Mouse (Mus musculus) heart, postnatal 0 days (tissue): ENCODE data around the gene Msh5.

Experiments used
- CTCF ChIP-seq: IDR thresholded peaks from 2 replicates; pipeline ENCODE4 v1.5.1; 2016; ENCODE audit warnings: antibody characterized with exemption, control low read depth, low read depth
- EP300 ChIP-seq: IDR thresholded peaks from 2 replicates; pipeline ENCODE4 v1.6.1; 2016; ENCODE audit warnings: antibody characterized with exemption, low read depth

DNA sequence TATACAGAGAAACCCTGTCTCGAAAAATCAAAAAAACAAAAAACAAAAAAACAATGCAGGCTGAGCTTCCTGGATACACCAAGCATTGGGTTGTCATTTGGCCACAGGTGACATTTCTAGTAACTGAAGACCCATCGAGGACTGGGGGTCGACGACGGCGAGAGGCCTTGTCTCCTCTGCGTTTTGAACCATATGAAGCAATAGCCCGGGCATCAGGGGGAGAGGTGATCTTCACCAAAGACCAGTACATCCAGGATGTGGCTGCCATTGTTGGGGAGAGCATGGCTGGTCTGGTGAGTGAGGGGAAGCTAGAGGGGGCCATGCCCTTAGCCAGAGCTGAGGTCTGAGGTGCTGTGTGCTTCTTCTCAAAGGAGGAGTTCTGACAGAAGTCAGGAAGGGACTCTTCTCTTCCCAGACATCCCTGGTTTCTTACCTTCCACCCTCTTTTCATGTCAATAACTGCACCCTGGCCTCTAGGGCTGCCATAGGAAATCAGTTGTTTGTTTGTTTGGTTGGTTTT, 23.9 kb downstream of the Msh5 start:
- TF ChIP-seq CTCF (no peak), EP300 (no peak)
